Comparison of ENCODE assay signal across 25 mouse cellular contexts in genomic region chr19:50683277-50683676, GRCm38 (mm10). TPM values are rescaled to one million over a fixed set of nuclear protein-coding genes. Genes with fewer than 3 reads are reported as not detected.
DNase-seq lines count a peak whose midpoint lies in the region; ATAC-seq and TF ChIP-seq lines count a peak whose summit lies in the region.
"Had no signal": no experiment of that assay in that cellular context is flagged by ENCODE, and none has a peak within 500 bp of the region (broad histone marks: within the 10 kb centered on the region; RNA-seq: fewer than 3 reads in every experiment).

No protein-coding gene starts in this region.

- no peaks in the 10 kb centered on the region for H3K4me1 ChIP-seq in hindbrain, postnatal 0 days (ENCODE audit: insufficient read depth, low read length)
- no peaks in the 10 kb centered on the region for H3K4me1 ChIP-seq in hindbrain, embryonic 11.5 days (replicated peaks; ENCODE audit: control insufficient read depth, insufficient read depth, low read length)
- H3K4me1 ChIP-seq in midbrain, postnatal 0 days (ENCODE audit: insufficient read depth, low read length) = no peaks in the 10 kb centered on the region
- no peaks in the 10 kb centered on the region for H3K4me1 ChIP-seq in midbrain, embryonic 14.5 days (ENCODE audit: control insufficient read depth, insufficient read depth, low read length)
- H3K4me1 ChIP-seq: forebrain, embryonic 12.5 days had no signal

- no peak overlapping the region for H3K27ac ChIP-seq in hindbrain, postnatal 0 days
- H3K27ac ChIP-seq in hindbrain, embryonic 11.5 days (ENCODE audit: low read depth, low read length) = no peak overlapping the region
- H3K27ac ChIP-seq in left cerebral cortex, adult 2 months = no peak overlapping the region
- H3K27ac ChIP-seq in midbrain, postnatal 0 days (ENCODE audit: low read depth, low read length) = no peak overlapping the region
- H3K27ac ChIP-seq in midbrain, embryonic 14.5 days (replicated peaks; ENCODE audit: low read depth, low read length) = no peak overlapping the region
- H3K27ac ChIP-seq: embryonic facial prominence, embryonic 13.5 days; embryonic facial prominence, embryonic 15.5 days; forebrain, embryonic 10.5 days; forebrain, embryonic 12.5 days; forebrain, embryonic 15.5 days had no signal

- peak; percentile 14 for DNase-seq in hindbrain, postnatal 0 days (ENCODE audit: low spot score)
- no peak for DNase-seq in hindbrain, embryonic 11.5 days (ENCODE audit: low spot score)
- no peak for DNase-seq in left cerebral cortex, adult 2 months (ENCODE audit: extremely low spot score in 1 of 2, low spot score in 2 of 2)
- no peak for DNase-seq in left cerebral cortex, postnatal 4 days
- peak; percentile 38 for DNase-seq in midbrain, postnatal 0 days (ENCODE audit: low spot score)
- no peak for DNase-seq in midbrain, embryonic 14.5 days
- DNase-seq in right cerebral cortex, postnatal 25 days = no peak
- DNase-seq: adrenal gland, adult 2 months; adrenal gland, postnatal 10 days; adrenal gland, postnatal 25 days; cerebellum, adult 11 months; cerebellum, adult 18-20 months; cerebellum, adult 8-10 months; cerebellum, adult 9-11 months; cerebellum, postnatal 14 days; cerebellum, postnatal 36 days; embryo, embryonic 11 days had no signal

- no peaks in the 10 kb centered on the region for H3K27me3 ChIP-seq in hindbrain, postnatal 0 days (ENCODE audit: insufficient read depth, low read length)
- no peaks in the 10 kb centered on the region for H3K27me3 ChIP-seq in hindbrain, embryonic 11.5 days (ENCODE audit: control insufficient read depth, insufficient read depth, low read length)
- no peaks in the 10 kb centered on the region for H3K27me3 ChIP-seq in midbrain, postnatal 0 days (ENCODE audit: insufficient read depth, low read length)
- no peaks in the 10 kb centered on the region for H3K27me3 ChIP-seq in midbrain, embryonic 14.5 days (ENCODE audit: control insufficient read depth, insufficient read depth, low read length)
- H3K27me3 ChIP-seq: forebrain, embryonic 12.5 days; forebrain, embryonic 15.5 days had no signal

- H3K9me3 ChIP-seq in hindbrain, postnatal 0 days (ENCODE audit: low read length) = no peaks in the 10 kb centered on the region
- H3K9me3 ChIP-seq in hindbrain, embryonic 11.5 days (ENCODE audit: control insufficient read depth, low read length) = no peaks in the 10 kb centered on the region
- H3K9me3 ChIP-seq in midbrain, postnatal 0 days (ENCODE audit: low read length) = no peaks in the 10 kb centered on the region
- H3K9me3 ChIP-seq in midbrain, embryonic 14.5 days (ENCODE audit: control insufficient read depth, low read length) = no peaks in the 10 kb centered on the region
- H3K9me3 ChIP-seq: embryonic facial prominence, embryonic 13.5 days; embryonic facial prominence, embryonic 15.5 days; forebrain, embryonic 10.5 days; forebrain, embryonic 12.5 days; forebrain, embryonic 15.5 days had no signal

- no peaks in the 10 kb centered on the region for H3K36me3 ChIP-seq in hindbrain, postnatal 0 days (ENCODE audit: insufficient read depth, low read length)
- no peaks in the 10 kb centered on the region for H3K36me3 ChIP-seq in hindbrain, embryonic 11.5 days (ENCODE audit: control insufficient read depth, insufficient read depth, low read length)
- H3K36me3 ChIP-seq in midbrain, postnatal 0 days (ENCODE audit: insufficient read depth, low read length) = no peaks in the 10 kb centered on the region
- no peaks in the 10 kb centered on the region for H3K36me3 ChIP-seq in midbrain, embryonic 14.5 days (ENCODE audit: control insufficient read depth, insufficient read depth, low read length)
- H3K36me3 ChIP-seq: embryonic facial prominence, embryonic 13.5 days; embryonic facial prominence, embryonic 15.5 days; forebrain, embryonic 10.5 days; forebrain, embryonic 12.5 days; forebrain, embryonic 15.5 days had no signal

- intact Hi-C loops in left cerebral cortex, adult 2 months (cut with DNase I) = no loop called here
- intact Hi-C loops in left cerebral cortex, postnatal 4 days (cut with DNase I) = no loop called here

- H3K4me3 ChIP-seq in hindbrain, postnatal 0 days (ENCODE audit: low read length) = no peak overlapping the region
- no peak overlapping the region for H3K4me3 ChIP-seq in hindbrain, embryonic 11.5 days (ENCODE audit: low read depth, low read length)
- no peak overlapping the region for H3K4me3 ChIP-seq in left cerebral cortex, adult 2 months
- no peak overlapping the region for H3K4me3 ChIP-seq in midbrain, postnatal 0 days (ENCODE audit: low read depth, low read length)
- H3K4me3 ChIP-seq in midbrain, embryonic 14.5 days (replicated peaks; ENCODE audit: low read depth, low read length) = no peak overlapping the region
- H3K4me3 ChIP-seq: embryonic facial prominence, embryonic 13.5 days; embryonic facial prominence, embryonic 15.5 days; erythroblast, embryonic 14.5 days; forebrain, embryonic 10.5 days; forebrain, embryonic 12.5 days; forebrain, embryonic 15.5 days had no signal

- TF ChIP-seq CTCF in hindbrain, postnatal 0 days (IDR thresholded peaks at IDR 0.05; ENCODE audit: low read depth) = peak; percentile 27; the same call in 1 of the 2 replicates
- TF ChIP-seq CTCF in left cerebral cortex, adult 2 months (IDR thresholded peaks at IDR 0.05) = peak; percentile 2
- TF ChIP-seq CTCF in midbrain, postnatal 0 days (IDR thresholded peaks at IDR 0.05) = peak; percentile 49

- no peak overlapping the region for H3K4me2 ChIP-seq in hindbrain, postnatal 0 days (ENCODE audit: low read depth, low read length)
- H3K4me2 ChIP-seq in hindbrain, embryonic 11.5 days (replicated peaks; ENCODE audit: low read depth, low read length) = no peak overlapping the region
- H3K4me2 ChIP-seq in midbrain, postnatal 0 days (ENCODE audit: low read depth, low read length, poor library complexity, severe bottlenecking) = no peak overlapping the region
- no peak overlapping the region for H3K4me2 ChIP-seq in midbrain, embryonic 14.5 days (ENCODE audit: low read length)
- H3K4me2 ChIP-seq: embryonic facial prominence, embryonic 13.5 days; embryonic facial prominence, embryonic 15.5 days; forebrain, embryonic 12.5 days; forebrain, embryonic 15.5 days had no signal

- no peak overlapping the region for H3K9ac ChIP-seq in hindbrain, postnatal 0 days (replicated peaks; ENCODE audit: low read length)
- no peak overlapping the region for H3K9ac ChIP-seq in hindbrain, embryonic 11.5 days (ENCODE audit: low read depth, low read length)
- no peak overlapping the region for H3K9ac ChIP-seq in midbrain, postnatal 0 days (replicated peaks; ENCODE audit: low read length, poor library complexity, severe bottlenecking)
- no peak overlapping the region for H3K9ac ChIP-seq in midbrain, embryonic 14.5 days (replicated peaks; ENCODE audit: low read length)
- H3K9ac ChIP-seq: embryonic facial prominence, embryonic 13.5 days; embryonic facial prominence, embryonic 15.5 days; forebrain, embryonic 12.5 days; forebrain, embryonic 15.5 days had no signal

- 60% methylated on average over 2 of the region's 2 CpGs for WGBS in hindbrain, postnatal 0 days
- WGBS in hindbrain, embryonic 11.5 days = 69% methylated on average over 2 of the region's 2 CpGs
- 53% methylated on average over 2 of the region's 2 CpGs for WGBS in midbrain, postnatal 0 days
- 71% methylated on average over 2 of the region's 2 CpGs for WGBS in midbrain, embryonic 14.5 days

- no peak for ATAC-seq in hindbrain, postnatal 0 days
- ATAC-seq in hindbrain, embryonic 11.5 days (ENCODE audit: low FRiP score) = no peak
- ATAC-seq in midbrain, postnatal 0 days (ENCODE audit: low FRiP score) = no peak
- no peak for ATAC-seq in midbrain, embryonic 14.5 days (ENCODE audit: low FRiP score, low TSS enrichment)
- ATAC-seq: forebrain, embryonic 15.5 days had no signal

RNA-seq across cellular contexts. Expression of gene Sorcs1, which starts 4.8 kb away (rescaled TPM):
- total RNA-seq in hindbrain, postnatal 0 days (2014; rRNA removed) = 26.3 and 26.7 TPM in 2 replicates
- polyA plus RNA-seq in hindbrain, postnatal 0 days (2015; fragmentation: Nextera tagmentation; extraction: Ambion mirVana) = 15.5 and 15.7 TPM in 2 replicates
- 3.4 and 4.7 TPM in 2 replicates for polyA plus RNA-seq in hindbrain, embryonic 11.5 days (2014; fragmentation: Nextera tagmentation; extraction: Ambion mirVana)
- 10 to 100 TPM; 37.8 to 41.2 TPM for total RNA-seq in left cerebral cortex, adult 2 months (2021)
- 10 to 100 TPM; 38.3 to 40.2 TPM for total RNA-seq in left cerebral cortex, postnatal 4 days (2021)
- 29.2 and 32.8 TPM in 2 replicates for total RNA-seq in midbrain, postnatal 0 days (2014; rRNA removed)
- polyA plus RNA-seq in midbrain, postnatal 0 days (2015; fragmentation: Nextera tagmentation; extraction: Ambion mirVana) = 13.8 and 15.0 TPM in 2 replicates
- 12.6 and 14.4 TPM in 2 replicates for polyA plus RNA-seq in midbrain, embryonic 14.5 days (2014; fragmentation: Nextera tagmentation; extraction: Ambion mirVana)
- total RNA-seq: common myeloid progenitor, adult 5-6 weeks; MEL had no signal
- polyA plus RNA-seq: erythroblast, embryonic 14.5 days had no signal

Comparison
In these comparisons a context has a peak if more than half of its experiments do, and no peak if none do; other contexts are left out.
1. DNase-seq: peak in hindbrain, postnatal 0 days (single experiment) and midbrain, postnatal 0 days (single experiment); none in hindbrain, embryonic 11.5 days (single experiment), left cerebral cortex, adult 2 months (0 of 2), left cerebral cortex, postnatal 4 days (single experiment), midbrain, embryonic 14.5 days (single experiment) and right cerebral cortex, postnatal 25 days (single experiment).
2. Peak in every context shown above with its lines, with median percentiles within 50 percentile points of each other: CTCF ChIP-seq.